Mouse (Mus musculus): ENCODE results near the gene Gm4567. TPM values are rescaled to one million over a fixed set of nuclear protein-coding genes. Genes with fewer than 3 reads are reported as not detected.
"Not testable (repeated sequence)": the region's sequence is repeated elsewhere in the genome, so short reads cannot be mapped to it uniquely, and the experiment has no call there.

Gene Gm4567
- polyA plus RNA-seq (2015; fragmentation: Nextera tagmentation; extraction: Ambion mirVana) = not detected in 2 replicates

DNA sequence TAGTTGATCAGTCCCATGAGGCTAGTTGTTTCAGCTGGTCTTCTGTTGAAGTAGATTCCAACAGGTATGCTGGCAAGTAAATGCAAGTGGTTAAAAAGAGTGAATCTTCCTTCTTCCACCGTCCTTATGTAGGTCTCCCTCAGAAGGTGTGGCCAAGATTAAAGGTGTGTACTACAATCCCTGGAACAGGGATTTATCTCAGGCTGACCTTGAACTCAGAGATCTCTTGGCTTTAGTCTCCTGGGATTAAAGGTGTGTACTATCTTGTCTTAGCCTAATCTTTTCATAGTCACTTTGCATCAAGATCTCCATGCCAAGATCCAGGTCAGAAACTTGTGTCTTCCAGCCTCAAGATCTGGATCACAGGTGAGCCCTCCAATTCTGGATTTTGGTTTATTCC lies at the start of gene Gm4567:
Gene Gm4567 (minus strand): TSS at position 101 of the 400 bp plus-strand sequence.
- not testable (repeated sequence) for H3K4me2 ChIP-seq; H3K4me3 ChIP-seq; H3K27me3 ChIP-seq (replicated peaks); H3K27ac ChIP-seq (replicated peaks); H3K9ac ChIP-seq; H3K4me1 ChIP-seq; H3K9me3 ChIP-seq; ATAC-seq (ENCODE audit: extremely low read depth, insufficient number of reproducible peaks, low FRiP score, low TSS enrichment); H3K36me3 ChIP-seq
- no CpG with 5 or more reads among the region's 1 CpGs for WGBS

DNA sequence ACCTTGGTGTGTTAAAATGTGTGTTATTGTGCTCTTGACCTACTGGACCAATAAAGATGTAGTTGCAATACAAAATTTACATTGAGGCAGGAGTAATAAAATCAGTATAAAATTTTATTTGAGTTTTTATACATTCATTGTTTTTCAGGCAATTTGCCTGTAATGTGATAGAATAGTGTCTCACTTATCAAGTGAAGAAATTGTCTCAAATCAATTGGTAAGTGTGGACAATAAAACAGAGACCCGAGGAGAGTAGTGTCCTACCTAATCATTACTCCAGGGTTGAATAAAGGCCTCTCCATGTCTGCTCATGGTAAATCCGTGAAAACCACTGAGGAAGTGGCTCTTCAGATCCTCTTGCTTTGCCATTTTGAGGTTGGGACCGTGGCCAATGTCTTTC lies 41.9 kb upstream of the Gm4567 start, which contains the start of gene Vmn1r157:
Gene Vmn1r157 (plus strand): TSS at position 301 of the 400 bp plus-strand sequence.
- not testable (repeated sequence) for H3K4me1 ChIP-seq; H3K27me3 ChIP-seq (replicated peaks); H3K4me3 ChIP-seq; H3K36me3 ChIP-seq; ATAC-seq (ENCODE audit: extremely low read depth, insufficient number of reproducible peaks, low FRiP score, low TSS enrichment); H3K4me2 ChIP-seq; H3K27ac ChIP-seq (replicated peaks); H3K9me3 ChIP-seq; H3K9ac ChIP-seq
- 35% methylated on average over 2 of the region's 3 CpGs for WGBS

DNA sequence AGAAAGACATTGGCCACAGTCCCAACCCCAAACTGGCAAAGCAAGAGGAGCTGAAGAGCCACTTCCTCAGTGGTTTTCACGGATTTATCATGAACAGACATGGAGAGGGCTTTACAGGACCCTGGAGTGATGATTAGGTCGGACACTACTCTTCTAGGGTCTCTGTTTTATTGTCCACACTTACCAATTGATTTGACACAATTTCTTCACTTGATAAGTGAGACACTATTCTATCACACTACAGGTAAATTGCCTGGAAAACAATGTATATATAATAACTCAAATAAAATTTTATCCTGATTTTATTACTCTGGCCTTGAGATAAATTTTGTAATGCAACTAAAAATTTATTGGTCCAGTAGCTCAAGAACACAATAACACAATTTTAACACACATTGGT lies 27.3 kb downstream of the Gm4567 start, which contains the start of gene Gm8693:
Gene Gm8693 (minus strand): TSS at position 101 of the 400 bp plus-strand sequence.
- H3K4me3 ChIP-seq; H3K36me3 ChIP-seq; H3K9me3 ChIP-seq; H3K4me1 ChIP-seq; H3K27ac ChIP-seq (replicated peaks); H3K9ac ChIP-seq; H3K4me2 ChIP-seq; H3K27me3 ChIP-seq (replicated peaks); ATAC-seq (ENCODE audit: extremely low read depth, insufficient number of reproducible peaks, low FRiP score, low TSS enrichment): not testable (repeated sequence)
- no CpG with 5 or more reads among the region's 2 CpGs for WGBS

Other genes starting within 250 kb of the Gm4567 start
- gene Vmn1r151, start 220.0 kb downstream of the Gm4567 start, polyA plus RNA-seq (2015; fragmentation: Nextera tagmentation; extraction: Ambion mirVana) = not detected in 2 replicates
- not detected in 2 replicates for gene Vmn1r152, start 196.7 kb downstream of the Gm4567 start, polyA plus RNA-seq (2015; fragmentation: Nextera tagmentation; extraction: Ambion mirVana)
- not detected in 2 replicates for gene Gm8677, start 184.8 kb downstream of the Gm4567 start, polyA plus RNA-seq (2015; fragmentation: Nextera tagmentation; extraction: Ambion mirVana)
- gene Gm4201, start 154.4 kb downstream of the Gm4567 start, polyA plus RNA-seq (2015; fragmentation: Nextera tagmentation; extraction: Ambion mirVana) = not detected in 2 replicates
- not detected in 2 replicates for gene Gm4565, start 131.6 kb downstream of the Gm4567 start, polyA plus RNA-seq (2015; fragmentation: Nextera tagmentation; extraction: Ambion mirVana)
- not detected in 2 replicates for gene Vmn1r155, start 61.7 kb downstream of the Gm4567 start, polyA plus RNA-seq (2015; fragmentation: Nextera tagmentation; extraction: Ambion mirVana)
- not detected in 2 replicates for gene Gm8693, start 27.4 kb downstream of the Gm4567 start, polyA plus RNA-seq (2015; fragmentation: Nextera tagmentation; extraction: Ambion mirVana)
- gene Vmn1r157, start 42.0 kb upstream of the Gm4567 start, polyA plus RNA-seq (2015; fragmentation: Nextera tagmentation; extraction: Ambion mirVana) = not detected in 2 replicates
- not detected in 2 replicates for gene Vmn1r158, start 71.1 kb upstream of the Gm4567 start, polyA plus RNA-seq (2015; fragmentation: Nextera tagmentation; extraction: Ambion mirVana)
- not detected in 2 replicates for gene Vmn1r159, start 123.9 kb upstream of the Gm4567 start, polyA plus RNA-seq (2015; fragmentation: Nextera tagmentation; extraction: Ambion mirVana)
- not detected in 2 replicates for gene Vmn1r160, start 151.5 kb upstream of the Gm4567 start, polyA plus RNA-seq (2015; fragmentation: Nextera tagmentation; extraction: Ambion mirVana)